Mouse (Mus musculus) ES-E14 (cell line): ENCODE data around the gene Cnfn. TPM values are rescaled to one million over a fixed set of nuclear protein-coding genes. Genes with fewer than 3 reads are reported as not detected.

Experiments used
- DNase-seq: peaks from one replicate; pipeline ENCODE4 v3.0.0-alpha.2; 2013; ENCODE audit warnings: low read depth, low spot score
- H3K27ac ChIP-seq: 2 replicates; pipeline ENCODE4 v1.5.1; 2012; ENCODE audit warnings: low read depth, mild to moderate bottlenecking, low read length, moderate library complexity, mixed read lengths; ENCODE audit not compliant: poor library complexity, insufficient read depth, severe bottlenecking
- H3K36me3 ChIP-seq: 2 replicates; pipeline ENCODE4 v1.6.1; 2012; ENCODE audit warnings: mild to moderate bottlenecking, low read length, moderate library complexity, mixed read lengths; ENCODE audit not compliant: control insufficient read depth, poor library complexity, insufficient read depth, severe bottlenecking
- H3K4me1 ChIP-seq, 2 experiments: fragments of 150-350 bp in 1 of 2; sonication (generic) in 1 of 2; 2 replicates each; pipeline ENCODE4 v1.6.1; 2012; ENCODE audit warnings: low read length in 2 of 2, mild to moderate bottlenecking in 1 of 2, mixed read lengths in 1 of 2; ENCODE audit not compliant: control insufficient read depth in 2 of 2, insufficient read depth in 2 of 2, poor library complexity in 1 of 2
- H3K4me3 ChIP-seq, 2 experiments: fragments of 150-350 bp in 1 of 2; sonication (generic) in 1 of 2; 2 replicates each; pipeline ENCODE4 v1.5.1; 2012; ENCODE audit warnings: low read length in 2 of 2, low read depth in 1 of 2, mild to moderate bottlenecking in 1 of 2, mixed read lengths in 1 of 2; ENCODE audit not compliant: insufficient read depth in 1 of 2, poor library complexity in 1 of 2, severe bottlenecking in 1 of 2
- H3K9ac ChIP-seq: 2 replicates; pipeline ENCODE4 v1.6.1; 2012; ENCODE audit warnings: low read depth, mild to moderate bottlenecking, low read length, mixed read lengths; ENCODE audit not compliant: poor library complexity, insufficient read depth, severe bottlenecking
- H3K9me3 ChIP-seq: fragments of 150-350 bp; sonication (generic); 2 replicates; pipeline ENCODE4 v1.6.1; 2012; ENCODE audit warnings: low read depth, mild to moderate bottlenecking, low read length; ENCODE audit not compliant: control insufficient read depth, insufficient read depth
- CHD2 ChIP-seq: IDR thresholded peaks from 2 replicates; pipeline ENCODE4 v1.6.1; 2014; ENCODE audit warnings: mild to moderate bottlenecking, low read depth, low read length, inconsistent platforms
- HCFC1 ChIP-seq: IDR thresholded peaks from 2 replicates; pipeline ENCODE4 v1.6.1; 2012; ENCODE audit warnings: low read length, inconsistent platforms, borderline replicate concordance; ENCODE audit not compliant: insufficient read depth
- MAFK ChIP-seq: IDR thresholded peaks from 2 replicates; pipeline ENCODE4 v1.6.1; 2014; ENCODE audit warnings: mild to moderate bottlenecking, low read depth, low read length, inconsistent platforms; ENCODE audit not compliant: insufficient read depth
- ZC3H11A ChIP-seq: IDR thresholded peaks from 2 replicates; pipeline ENCODE4 v1.6.1; 2012; ENCODE audit warnings: low read depth, mild to moderate bottlenecking, inconsistent platforms, low read length, borderline replicate concordance
- ZNF384 ChIP-seq: IDR thresholded peaks from 2 replicates; pipeline ENCODE4 v1.6.1; 2012; ENCODE audit warnings: low read depth, low read length, inconsistent platforms
- in situ Hi-C, 2 experiments: fragments of 600-800 bp; cut with MboI; formaldehyde crosslinking; loops; one replicate each; pipeline ENCODE4 v1.15.1; 2025; ENCODE audit warnings: low sequenced_read_pairs in 2 of 2, inconsistent platforms in 1 of 2; ENCODE audit not compliant: unreplicated experiment in 2 of 2
- total RNA-seq: library from RNA; depleted of rRNA; stranded (reverse); fragments of 300-350 nt; gene quantifications from 2 replicates; pipeline ENCODE4 v1.2.3, GENCODE M21; 2012; rRNA removed

The Cnfn gene
- total RNA-seq, 1 experiment = not detected

- DNase-seq = no peak
- Histone ChIP-seq H3K9ac (no peak overlapping the region), H3K4me1 (peaks cover 5 to 11% of the 10 kb centered on the region in 2 experiments), H3K9me3 (no peaks in the 10 kb centered on the region), H3K27ac (no peak overlapping the region), H3K4me3 (no peak overlapping the region), H3K36me3 (peaks cover 2% of the 10 kb centered on the region; the same call in 1 of the 2 replicates)
- in situ Hi-C loops = no loop called here
- TF ChIP-seq HCFC1 (no peak), ZC3H11A (no peak), MAFK (no peak), CHD2 (no peak), ZNF384 (no peak)
These were observed 46.3 kb downstream of the Cnfn start for GRCm38 (mm10) chr7:25323219-25323618.

- peak; percentile 66 for DNase-seq
- Histone ChIP-seq H3K4me1 (peaks cover 5 to 11% of the 10 kb centered on the region in 2 experiments), H3K9me3 (no peaks in the 10 kb centered on the region), H3K9ac (peak overlapping the region; percentile 17; the same call in 1 of the 2 replicates), H3K4me3 (peak overlapping the region; percentile 11 to 31; a peak in 2 of 4 replicates), H3K27ac (peak overlapping the region; percentile 84; the same call in 1 of the 2 replicates), H3K36me3 (0 out of 2 replicates have a peak, but pooled peaks cover 2% of the 10 kb centered on the region)
- in situ Hi-C loops = no loop called here
- no peak for TF ChIP-seq HCFC1
- no peak for TF ChIP-seq ZC3H11A
- TF ChIP-seq MAFK = no peak
- no peak for TF ChIP-seq ZNF384
- TF ChIP-seq CHD2 = no peak
These were observed 47.5 kb downstream of the Cnfn start for GRCm38 (mm10) chr7:25322058-25322484.

Other genes with a start within 250 kb of the Cnfn start
- 2.4 and 2.9 TPM in 2 replicates for gene Pou2f2, start 190.0 kb downstream of the Cnfn start, total RNA-seq
- gene Dedd2, start 149.1 kb downstream of the Cnfn start, total RNA-seq = 22.8 and 31.3 TPM in 2 replicates
- 5.0 and 5.2 TPM in 2 replicates for gene Zfp526, start 148.3 kb downstream of the Cnfn start, total RNA-seq
- gene Gsk3a, start 131.9 kb downstream of the Cnfn start, total RNA-seq = 38.2 and 38.5 TPM in 2 replicates
- gene Erf, start 119.0 kb downstream of the Cnfn start, total RNA-seq = 82.2 and 87.1 TPM in 2 replicates
- gene Cic, start 102.0 kb downstream of the Cnfn start, total RNA-seq = 68.4 and 72.4 TPM in 2 replicates
- 76.5 and 83.2 TPM in 2 replicates for gene Pafah1b3, start 71.7 kb downstream of the Cnfn start, total RNA-seq
- gene Prr19, start 68.3 kb downstream of the Cnfn start, total RNA-seq = 4.3 and 5.7 TPM in 2 replicates
- 1.2 and 1.7 TPM in 2 replicates for gene Tmem145, start 63.6 kb downstream of the Cnfn start, total RNA-seq
- gene Megf8, start 52.6 kb downstream of the Cnfn start, total RNA-seq = 47.5 and 69.9 TPM in 2 replicates
- 3.8 and 4.7 TPM in 2 replicates for gene Lipe, start 29.0 kb upstream of the Cnfn start, total RNA-seq
- gene Cxcl17, start 43.2 kb upstream of the Cnfn start, total RNA-seq = 0.31 TPM in 1 of 2 replicates, not detected in the other
- gene Ceacam1, start 107.9 kb upstream of the Cnfn start, total RNA-seq = 5.6 and 16.0 TPM in 2 replicates
- gene Ceacam2, start 170.1 kb upstream of the Cnfn start, total RNA-seq = 0.31 and 0.53 TPM in 2 replicates
- not detected in 2 replicates for gene Erich4, start 246.2 kb upstream of the Cnfn start, total RNA-seq
- gene Dmac2, start 249.7 kb upstream of the Cnfn start, total RNA-seq = 30.0 and 39.3 TPM in 2 replicates